Mouse (Mus musculus) mesoderm, embryonic 11.5 days (tissue): ENCODE results near the gene Rtn2.

Source experiments
- DNase-seq: peaks from one replicate; pipeline ENCODE4 v3.0.0-alpha.2; 2012; ENCODE audit warnings: low read depth, low spot score

Gene Rtn2

GRCm38 (mm10) chr7:19342481-19343027 is 60.1 kb downstream of the Rtn2 start:
- DNase-seq: peak; percentile 84

GRCm38 (mm10) chr7:19343210-19343808 is 60.9 kb downstream of the Rtn2 start:
- peak; percentile 86 for DNase-seq

- DNase-seq: no peak
Measured at GRCm38 (mm10) chr7:19344237-19344847, 61.9 kb downstream of the Rtn2 start, which contains the start of gene Ercc1. TSS of gene Ercc1 (plus strand) at chr7:19344778.

- DNase-seq: peak; percentile 98
Measured at GRCm38 (mm10) chr7:19344938-19345471, 62.6 kb downstream of the Rtn2 start.
